Mouse (Mus musculus): ENCODE data around the gene Nab2.

DNA sequence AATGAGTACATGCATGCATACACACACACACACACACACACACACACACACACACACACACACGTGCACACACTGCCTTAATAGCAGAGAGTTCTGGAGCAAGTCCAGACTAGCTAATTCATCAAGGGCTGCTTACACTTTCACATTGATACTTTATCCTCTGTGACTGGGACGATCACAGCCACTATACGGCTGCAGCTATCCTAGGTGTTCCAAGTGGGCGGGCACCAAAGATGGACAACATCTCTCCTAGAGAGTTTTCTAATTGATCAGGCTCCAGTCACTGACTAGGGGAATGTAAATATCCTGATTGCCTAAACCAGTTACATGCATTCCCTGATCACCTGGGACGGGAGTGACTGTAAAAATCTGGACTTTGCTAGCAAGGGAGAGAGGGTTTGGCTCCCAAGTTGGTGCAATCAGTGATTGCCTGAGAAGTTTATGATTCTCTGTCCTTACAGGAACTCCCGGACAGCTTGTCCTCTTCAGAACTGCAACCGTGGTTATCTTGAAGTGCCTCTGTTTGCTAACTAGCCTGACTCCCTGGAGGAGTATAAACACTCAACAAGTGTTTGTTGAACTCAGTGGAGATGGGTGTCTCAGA, 35.6 kb downstream of the Nab2 start:
- no peak for TF ChIP-seq CTCF (conservative IDR thresholded peaks at IDR 0.05; ENCODE audit: insufficient read depth, insufficient read length, low read depth, low read length)
- no peak for TF ChIP-seq POLR2A (IDR thresholded peaks at IDR 0.05; ENCODE audit: low read depth, low read length)
